Mouse (Mus musculus): ENCODE measurements around the gene Tmem30b.
A peak's percentile ranks its signal among the peaks of the same experiment; 100 is the strongest.
"Not testable (repeated sequence)": the region's sequence is repeated elsewhere in the genome, so short reads cannot be mapped to it uniquely, and the experiment has no call there.

The Tmem30b gene

GRCm38 (mm10) chr12:73558525-73559195, 12.5 kb upstream of the Tmem30b start:
- DNase-seq, result no peak

GRCm38 (mm10) chr12:73554155-73554554, 8.0 kb upstream of the Tmem30b start:
- DNase-seq, result peak; percentile 84

GRCm38 (mm10) chr12:73548259-73548658, 2.1 kb upstream of the Tmem30b start:
- no peak for DNase-seq

- no peak for DNase-seq
Observed at GRCm38 (mm10) chr12:73547646-73548045, 1.5 kb upstream of the Tmem30b start.

- DNase-seq, result peak; percentile 63
Observed at GRCm38 (mm10) chr12:73545672-73546085, 513 bp downstream of the Tmem30b start.

- DNase-seq, result no peak
Observed at GRCm38 (mm10) chr12:73544736-73545671, 1.2 kb downstream of the Tmem30b start.

GRCm38 (mm10) chr12:73543191-73543590, 3.0 kb downstream of the Tmem30b start:
- no peak for DNase-seq

- DNase-seq, result no peak
Observed at GRCm38 (mm10) chr12:73540402-73540801, 5.8 kb downstream of the Tmem30b start.

- DNase-seq, result no peak
Observed at GRCm38 (mm10) chr12:73539151-73539550, 7.0 kb downstream of the Tmem30b start.

GRCm38 (mm10) chr12:73538139-73538508, 8.1 kb downstream of the Tmem30b start:
- DNase-seq, result not testable (repeated sequence)

- DNase-seq, result peak; percentile 54
Observed at GRCm38 (mm10) chr12:73537499-73538138, 8.6 kb downstream of the Tmem30b start.

GRCm38 (mm10) chr12:73534591-73534990, 11.6 kb downstream of the Tmem30b start:
- DNase-seq, result peak; percentile 78

GRCm38 (mm10) chr12:73531889-73532479, 14.2 kb downstream of the Tmem30b start:
- peak; percentile 46 for DNase-seq

- DNase-seq, result no peak
Observed at GRCm38 (mm10) chr12:73529590-73529989, 16.6 kb downstream of the Tmem30b start.

GRCm38 (mm10) chr12:73529131-73529530, 17.1 kb downstream of the Tmem30b start:
- no peak for DNase-seq

GRCm38 (mm10) chr12:73528142-73528541, 18.1 kb downstream of the Tmem30b start:
- not testable (repeated sequence) for DNase-seq

GRCm38 (mm10) chr12:73525254-73525885, 20.8 kb downstream of the Tmem30b start:
- no peak for DNase-seq

- no peak for DNase-seq
Observed at GRCm38 (mm10) chr12:73523066-73523465, 23.1 kb downstream of the Tmem30b start.

- DNase-seq, result no peak
Observed at GRCm38 (mm10) chr12:73521944-73522343, 24.2 kb downstream of the Tmem30b start.

- DNase-seq, result no peak
Observed at GRCm38 (mm10) chr12:73521238-73521841, 24.9 kb downstream of the Tmem30b start.

- DNase-seq, result no peak
Observed at GRCm38 (mm10) chr12:73517768-73518167, 28.4 kb downstream of the Tmem30b start.

All from kidney, postnatal 10 days (tissue).